Mouse (Mus musculus) mouse embryonic stem cell (cell line): ENCODE measurements at regions not wholly inside any gene's neighbourhood (a gene's known extent, or its start where the extent isn't known, plus 50 kb on each side); places are given as distances from the start of the nearest gene placed in this dataset.
"Not testable (repeated sequence)": the region's sequence is repeated elsewhere in the genome, so short reads cannot be mapped to it uniquely, and the experiment has no call there.

Experiments used
- in situ Hi-C, 2 experiments: fragments of 300-500 bp; cut with MboI; formaldehyde crosslinking; loops; 1 replicate in 1 of 2; 3 replicates in 1 of 2; pipeline ENCODE4 v1.14.3; 2019 to 2020; ENCODE audit warnings: low sequenced_read_pairs in 2 of 2, low pct_unique_long_range_greater_than_20kb in 1 of 2, mixed read lengths in 1 of 2; ENCODE audit not compliant: unreplicated experiment in 1 of 2

DNA sequence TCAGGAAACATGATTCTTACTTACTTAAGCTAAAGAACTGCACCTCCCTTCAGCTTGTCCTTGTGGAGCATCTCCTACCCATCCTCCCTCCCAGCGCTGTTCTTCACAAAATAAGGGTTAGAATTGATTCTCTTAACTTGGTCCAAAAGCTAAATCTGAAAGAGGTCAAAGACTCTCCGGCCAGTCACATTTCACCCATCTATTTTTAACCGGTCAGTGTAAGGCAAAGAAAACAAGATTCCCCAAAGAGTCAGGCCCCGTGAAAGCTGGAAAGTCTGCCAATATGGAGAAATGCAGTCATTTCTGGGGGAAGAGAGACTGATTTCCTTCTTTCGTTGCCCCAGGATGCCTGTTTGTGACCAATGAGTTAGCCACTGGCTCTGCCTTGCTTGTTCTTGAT lies 114.0 kb downstream of the Zfp36l1 start:
- in situ Hi-C loops: no loop called here

DNA sequence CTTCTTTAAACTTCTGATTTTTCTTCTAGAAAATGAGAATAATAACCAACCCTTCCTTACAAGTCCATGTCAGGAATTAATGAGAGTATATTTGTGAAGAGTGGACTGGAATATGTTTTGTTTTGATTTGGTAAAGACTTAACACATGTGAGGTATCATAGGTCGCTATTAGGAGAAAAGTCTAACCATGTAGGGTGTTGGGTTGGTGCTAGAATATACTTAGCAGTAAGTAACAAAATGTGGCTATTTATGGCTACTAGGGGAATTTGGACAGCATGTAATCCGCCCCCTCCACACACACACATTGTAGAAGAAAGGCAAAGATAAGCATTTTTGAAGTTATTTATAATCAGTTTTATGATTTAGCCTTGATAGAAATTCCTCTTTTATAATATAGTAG lies 114.5 kb downstream of the Zfp36l1 start:
- in situ Hi-C loops: no loop called here

DNA sequence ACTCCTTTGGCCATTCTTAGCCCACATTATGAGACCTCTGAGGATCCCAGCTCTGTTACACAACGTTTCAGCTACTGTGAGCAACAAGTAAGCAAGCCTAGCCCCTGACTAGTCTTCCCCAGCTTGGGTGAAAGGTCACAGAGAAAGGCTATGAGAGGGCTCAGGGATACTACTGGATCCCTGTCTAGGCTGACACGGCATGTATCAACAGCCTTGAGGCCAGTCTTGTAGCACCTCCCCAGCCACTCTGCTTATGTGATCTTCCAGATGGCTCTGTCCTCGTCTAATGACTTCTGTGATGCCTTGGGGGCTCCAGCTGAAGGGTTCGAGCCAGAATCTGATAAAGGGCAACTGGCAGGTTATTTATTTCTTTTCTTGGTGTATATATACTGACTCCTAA lies 115.6 kb downstream of the Zfp36l1 start:
- in situ Hi-C loops: no loop called here

DNA sequence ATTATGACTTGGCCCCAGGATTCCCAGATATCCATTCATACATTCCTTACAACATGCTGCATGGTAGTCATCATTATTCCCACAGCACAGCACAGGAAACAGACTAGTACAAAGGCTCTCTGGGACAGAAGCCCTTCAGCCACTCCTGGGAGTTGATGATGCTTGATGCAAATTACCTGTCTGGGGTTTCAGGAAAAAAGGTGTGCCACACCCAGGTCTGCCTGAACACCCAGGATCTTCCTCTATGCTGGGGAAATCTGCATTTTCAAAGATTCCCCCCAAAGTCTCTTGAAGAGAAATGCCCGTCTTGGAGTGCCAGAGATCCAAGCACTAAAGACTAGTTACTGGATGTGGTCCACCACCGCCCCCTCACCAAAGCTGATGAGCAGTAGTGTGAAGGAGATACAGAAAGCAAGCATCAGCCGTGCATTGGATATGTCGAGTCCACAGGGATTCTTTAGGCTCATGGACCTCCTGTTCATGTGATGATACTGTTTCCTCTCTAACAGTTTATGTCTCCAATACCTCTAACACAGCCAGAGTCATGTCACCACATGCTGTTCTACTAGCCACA lies 117.2 kb downstream of the Zfp36l1 start:
- in situ Hi-C loops: no loop called here

DNA sequence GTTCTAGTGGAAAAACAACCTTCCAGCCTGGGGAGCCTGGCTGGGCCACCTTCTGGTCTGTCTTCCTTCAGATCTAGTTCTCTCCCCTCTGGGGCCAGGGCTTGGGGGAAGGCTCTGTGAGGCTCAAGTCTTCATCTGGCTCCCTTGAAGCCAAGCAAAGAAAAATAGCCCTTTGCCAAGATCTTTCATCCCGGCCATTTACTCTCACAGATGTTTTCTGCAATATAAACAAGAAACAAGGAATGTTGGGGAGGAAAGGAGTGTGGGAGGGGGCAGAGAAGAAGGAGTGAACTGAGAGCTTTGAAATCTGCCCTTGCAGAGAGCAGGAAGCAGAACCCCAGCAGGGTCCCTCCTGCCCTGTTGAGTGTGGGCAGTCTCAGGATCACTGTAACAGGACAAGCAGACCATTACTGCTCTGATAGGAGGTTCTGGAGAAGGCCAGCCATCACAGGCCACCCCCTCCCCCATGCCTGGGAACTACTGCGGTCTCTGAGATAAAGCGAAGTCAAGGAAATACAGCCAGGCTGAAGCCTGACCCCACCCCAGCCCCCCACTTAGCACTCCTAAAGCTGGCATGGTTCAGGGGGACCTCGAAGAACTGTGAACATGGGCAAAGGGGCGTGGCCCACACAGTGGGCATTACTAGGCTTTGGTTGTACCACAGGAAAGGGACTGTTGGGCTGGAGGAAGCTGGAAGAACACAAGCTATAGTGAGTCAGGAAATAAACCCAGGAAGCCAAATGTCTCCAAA lies 118.8 kb downstream of the Zfp36l1 start:
- in situ Hi-C loops: no loop called here

DNA sequence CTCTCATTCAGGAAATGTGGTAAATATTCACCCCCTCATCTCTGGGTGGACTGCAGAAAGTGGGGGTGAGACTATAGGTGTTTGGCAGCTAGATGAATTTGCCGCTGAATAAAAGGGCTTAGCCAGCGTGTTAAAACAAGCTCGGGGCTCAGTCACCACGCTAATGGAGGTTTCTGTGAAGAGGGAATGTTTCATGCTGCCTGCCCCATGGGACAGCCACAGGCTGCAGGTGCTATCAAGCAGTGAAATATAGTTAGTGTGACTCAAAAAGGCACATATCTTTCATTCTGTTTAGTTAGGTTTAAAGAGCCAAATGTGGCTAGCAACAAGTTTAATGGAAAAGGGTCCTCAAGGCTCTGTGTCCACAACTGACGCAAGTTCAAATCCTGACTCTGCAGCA lies 121.5 kb downstream of the Zfp36l1 start:
- in situ Hi-C loops: no loop called here

DNA sequence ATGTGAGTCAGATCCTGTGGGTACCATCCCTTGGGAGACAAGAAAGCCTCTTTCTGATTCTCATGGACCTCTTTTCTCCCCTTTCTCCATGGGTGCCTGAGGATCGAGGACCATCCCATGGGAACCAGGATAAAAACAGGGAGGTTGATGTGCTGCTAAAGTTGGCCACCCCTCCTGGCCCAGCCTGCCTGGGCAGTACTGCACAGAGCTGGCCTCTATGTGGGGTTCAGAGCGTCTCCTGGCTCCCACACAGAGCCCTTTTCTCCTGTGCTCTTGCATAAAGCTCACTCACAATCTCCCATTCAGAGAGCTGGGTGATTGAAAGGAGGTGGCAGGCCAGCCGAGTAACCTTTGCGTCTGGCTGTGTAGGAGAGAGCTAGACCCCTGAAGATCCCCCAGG lies 122.1 kb downstream of the Zfp36l1 start:
- in situ Hi-C loops: no loop called here

DNA sequence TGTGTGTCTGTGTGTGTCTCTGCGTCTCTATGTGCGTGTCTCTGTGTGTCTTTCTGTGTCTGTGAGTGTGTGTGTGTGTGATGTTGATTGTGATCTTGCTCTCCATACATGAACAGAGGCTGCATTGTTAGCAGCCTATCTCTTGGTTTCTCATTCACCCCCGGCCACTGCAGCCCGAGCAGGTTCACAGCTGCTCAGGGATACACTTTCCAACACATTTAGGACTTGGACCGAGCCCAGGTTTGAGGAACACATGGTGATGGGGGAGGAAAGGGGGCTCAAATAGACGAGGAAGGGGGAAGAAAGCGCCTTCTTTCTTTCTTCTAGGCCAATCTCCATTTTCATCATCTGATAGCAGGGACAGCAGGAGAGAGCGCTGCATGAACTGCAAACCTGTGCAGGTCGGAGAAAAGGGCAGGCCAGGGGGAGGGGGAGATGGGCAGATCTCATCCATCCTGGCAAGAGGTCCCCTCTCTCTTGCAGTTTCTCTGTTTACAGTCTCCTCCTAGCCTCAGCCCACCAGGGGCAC lies 123.2 kb downstream of the Zfp36l1 start:
- in situ Hi-C loops: no loop called here

DNA sequence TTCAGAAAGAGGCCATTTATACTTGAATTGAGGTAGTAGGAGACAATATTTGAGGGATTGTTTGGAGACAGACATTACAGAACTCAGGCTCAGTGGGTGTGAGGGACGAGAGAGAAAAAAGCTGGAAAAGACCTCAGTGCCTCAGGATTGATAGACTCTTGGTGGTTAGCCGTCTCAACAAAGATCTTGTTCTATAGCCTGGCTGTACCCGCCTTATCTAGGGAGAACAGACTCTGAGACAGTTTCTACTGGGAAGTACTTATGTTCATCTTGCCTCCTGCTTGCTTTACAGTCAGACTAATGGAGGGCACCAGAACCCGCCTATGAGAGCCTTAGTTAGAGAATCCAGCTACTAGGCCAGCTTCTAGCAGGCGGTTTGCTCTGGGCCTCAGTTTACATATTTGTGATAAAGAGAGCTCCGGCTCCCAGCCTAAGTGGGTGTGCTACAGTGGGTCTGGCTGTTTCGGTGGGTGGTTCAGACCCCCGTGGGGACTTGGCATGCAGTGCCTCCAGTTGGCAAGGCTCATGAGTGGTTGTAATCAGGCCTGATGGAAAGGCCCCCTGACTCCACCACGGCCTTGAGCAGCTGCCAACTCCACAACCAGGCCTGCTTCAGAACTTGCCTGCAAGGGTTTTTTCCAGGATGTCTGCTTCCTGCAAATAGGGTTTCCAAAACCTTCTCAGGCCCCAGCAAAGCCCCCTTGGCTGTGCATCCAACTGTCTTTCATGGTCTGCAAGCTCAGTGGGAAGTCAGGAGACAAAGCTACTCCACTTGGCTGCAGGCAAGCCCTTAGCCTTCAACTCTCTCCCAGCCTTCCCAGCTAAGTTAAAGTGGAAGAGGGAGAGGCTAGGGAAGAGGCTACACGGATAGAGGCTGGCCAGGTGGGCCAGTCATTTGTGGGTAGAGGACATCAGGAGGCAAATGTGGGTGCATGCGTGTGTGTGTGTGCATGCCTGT lies 124.1 kb downstream of the Zfp36l1 start:
- in situ Hi-C loops: no loop called here

DNA sequence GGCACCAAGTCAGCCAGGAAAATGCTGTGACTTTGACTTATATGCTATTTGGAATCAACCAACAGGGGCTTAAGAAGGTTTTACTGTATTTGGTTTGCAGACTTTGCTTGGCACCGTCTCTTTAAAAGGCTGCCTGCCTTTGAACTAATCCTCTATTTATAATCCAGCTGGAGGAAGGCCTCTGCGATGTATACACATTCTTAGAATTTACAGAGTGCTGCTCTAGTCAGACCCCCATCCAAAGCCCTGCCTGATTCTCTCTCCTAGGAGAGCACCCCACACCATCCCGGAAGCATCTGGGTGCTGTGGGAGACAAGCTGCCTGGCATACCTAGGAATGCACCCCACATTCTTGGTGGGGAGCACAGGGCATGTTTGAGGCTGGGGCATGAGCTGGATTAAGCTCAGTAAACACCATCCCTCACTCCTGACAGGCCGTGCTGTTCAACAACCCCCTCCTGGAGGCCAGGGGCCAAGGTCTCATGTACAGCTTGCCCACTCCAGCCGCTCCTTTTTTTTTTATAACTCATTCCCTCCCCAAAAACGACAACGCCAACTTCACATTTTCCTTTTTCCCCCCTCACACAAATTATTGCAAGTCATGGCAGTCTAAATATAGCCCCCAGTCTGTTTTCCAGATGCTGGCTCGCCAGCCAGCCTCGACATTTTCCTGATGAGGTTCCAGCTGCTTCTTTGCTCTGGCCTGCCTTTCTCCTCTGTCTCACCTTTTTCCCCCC lies 126.4 kb downstream of the Zfp36l1 start:
- in situ Hi-C loops: no loop called here

DNA sequence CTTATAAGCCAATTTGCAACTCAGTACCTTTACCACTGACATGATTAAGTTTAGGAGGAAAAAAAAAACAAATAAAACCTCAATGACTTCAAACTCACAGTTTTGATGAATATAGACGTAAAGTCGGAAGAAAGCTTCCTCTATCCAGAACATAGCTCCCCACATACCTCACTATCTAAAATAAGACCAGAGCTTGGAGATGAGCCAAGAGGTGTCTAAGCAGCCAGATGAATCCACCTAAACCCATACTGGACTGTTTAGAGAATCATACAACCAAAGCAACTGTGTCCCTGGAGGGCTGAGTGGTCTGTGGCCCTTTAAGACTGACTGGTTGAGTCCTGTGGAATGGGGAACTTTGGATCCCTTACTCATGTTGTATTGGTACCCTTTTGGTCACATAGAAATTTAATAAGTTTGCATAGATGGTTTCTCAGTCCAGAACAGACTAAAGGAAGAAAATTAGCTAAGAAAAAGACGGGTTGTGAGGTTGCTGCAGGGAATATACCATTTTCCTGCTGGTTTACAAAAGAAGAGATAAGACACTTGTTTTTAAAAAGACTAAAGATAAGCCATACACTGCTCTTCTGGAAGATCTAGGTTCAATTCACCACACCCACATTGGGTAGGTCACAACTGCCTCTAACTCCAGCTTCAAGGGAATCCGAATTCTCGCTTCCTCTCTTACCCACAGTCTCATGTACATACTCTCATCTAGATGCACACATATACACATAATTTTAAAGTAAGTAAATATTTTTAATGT lies 127.6 kb downstream of the Zfp36l1 start:
- in situ Hi-C loops: no loop called here

DNA sequence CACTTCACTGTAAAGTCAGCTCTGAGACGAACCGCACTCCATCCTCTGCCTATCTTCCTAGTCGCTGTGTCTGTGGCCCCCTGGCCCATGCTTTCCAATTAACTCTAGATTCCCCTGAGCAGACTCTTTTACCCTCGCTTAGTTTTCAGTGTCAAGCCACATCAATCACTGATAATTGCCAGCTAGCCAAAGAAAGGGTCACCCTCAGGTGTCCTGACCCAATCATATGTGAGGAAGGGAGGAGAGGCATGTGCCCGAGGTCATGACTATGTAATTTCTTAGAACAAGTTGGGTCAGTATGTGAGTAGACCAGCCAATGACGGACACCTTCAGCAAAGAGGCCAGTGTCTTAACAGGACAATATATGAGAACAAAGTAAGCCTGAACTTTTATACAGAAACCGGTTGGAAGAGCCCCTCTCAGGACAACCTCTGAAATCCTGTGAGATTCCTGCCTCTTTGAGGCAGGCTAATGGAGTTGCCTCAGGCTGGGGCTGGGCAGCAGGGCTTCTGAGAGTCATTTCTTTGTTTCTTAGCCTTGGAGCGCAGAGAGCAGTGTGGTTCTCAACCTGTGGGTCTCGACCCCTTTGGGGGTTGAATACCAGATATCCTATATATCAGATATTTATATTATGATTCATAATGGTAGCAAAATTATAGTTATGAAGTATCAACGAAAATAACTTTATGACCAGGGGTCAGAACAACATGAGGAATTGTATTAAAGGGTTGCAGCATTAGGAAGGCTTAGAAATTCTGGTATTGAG lies 128.6 kb downstream of the Zfp36l1 start:
- in situ Hi-C loops: no loop called here

DNA sequence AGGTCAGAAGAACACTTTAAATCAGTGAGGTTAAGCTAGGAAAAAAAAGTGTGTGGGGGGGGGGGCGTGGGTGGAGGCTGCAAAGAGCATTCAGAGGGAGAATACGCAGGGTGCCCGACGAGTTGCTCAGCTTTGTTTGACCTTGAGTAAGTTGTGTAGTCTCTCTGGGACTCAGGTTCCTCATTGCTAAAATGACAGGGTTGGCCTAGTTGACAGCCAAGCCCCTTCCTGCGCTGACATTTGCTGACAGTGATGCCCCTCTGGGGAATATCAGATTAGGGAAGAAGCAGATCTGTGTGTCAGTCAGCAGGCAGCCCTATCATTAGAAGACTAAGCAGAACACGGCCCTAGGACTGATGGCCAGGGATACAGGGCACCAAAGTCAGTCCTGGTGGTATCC lies 129.6 kb downstream of the Zfp36l1 start:
- in situ Hi-C loops: no loop called here

DNA sequence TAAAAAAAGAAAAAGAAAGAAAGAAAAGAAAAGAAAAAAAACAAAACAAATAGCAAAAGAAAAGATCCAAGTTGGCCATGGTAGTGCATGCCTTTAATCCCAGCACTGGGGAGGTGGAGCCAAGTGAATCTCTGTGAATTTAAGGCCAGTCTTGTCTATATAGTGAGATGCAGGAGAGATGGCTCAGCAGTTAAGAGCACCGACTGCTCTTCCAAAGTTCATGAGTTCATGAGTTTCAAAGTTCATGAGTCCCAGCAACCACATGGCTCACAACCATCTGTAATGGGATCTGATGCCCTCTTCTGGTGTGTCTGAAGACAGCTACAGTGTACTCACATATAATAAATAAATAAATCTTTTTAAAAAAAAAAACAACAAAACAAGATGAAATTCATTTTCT lies 130.3 kb downstream of the Zfp36l1 start:
- in situ Hi-C loops: not testable (repeated sequence)

DNA sequence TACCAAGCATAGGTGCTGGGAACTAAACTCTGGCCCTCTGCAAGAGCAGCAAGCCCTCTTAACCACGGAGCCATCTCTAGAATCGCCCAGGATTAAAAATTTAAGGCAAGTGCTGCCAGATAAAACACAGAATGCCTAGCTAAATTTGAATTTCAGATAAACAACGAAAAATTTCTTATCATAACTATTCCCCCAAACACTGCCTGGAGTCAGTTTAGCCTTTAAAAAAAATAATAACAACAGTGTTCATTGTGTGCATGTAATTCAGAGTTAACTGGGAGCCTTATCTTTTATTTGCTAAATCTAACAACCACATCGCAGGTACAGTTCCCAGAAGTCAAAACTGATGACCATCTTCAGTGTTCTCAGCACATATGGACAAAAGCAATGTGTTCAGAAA lies 132.1 kb downstream of the Zfp36l1 start:
- in situ Hi-C loops: no loop called here

DNA sequence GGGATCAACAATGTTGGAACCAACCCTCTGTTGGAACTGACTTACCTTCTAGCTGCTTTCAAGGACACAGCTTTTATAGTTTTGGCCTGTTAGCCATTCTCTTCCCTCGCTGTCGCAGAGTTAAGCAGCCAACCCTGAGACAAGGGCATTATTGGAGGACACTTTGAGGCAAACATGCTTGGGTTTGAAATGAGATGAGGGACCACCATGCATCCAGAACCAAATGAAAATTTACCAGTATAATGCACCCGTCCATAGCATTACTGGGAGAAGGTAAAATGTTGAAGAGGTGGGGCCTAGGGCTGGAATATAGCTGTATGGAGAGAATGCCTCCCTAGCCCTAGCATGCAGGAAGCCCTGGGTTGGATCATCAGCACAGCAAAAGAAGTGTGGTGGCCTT lies 135.7 kb downstream of the Zfp36l1 start:
- in situ Hi-C loops: no loop called here

DNA sequence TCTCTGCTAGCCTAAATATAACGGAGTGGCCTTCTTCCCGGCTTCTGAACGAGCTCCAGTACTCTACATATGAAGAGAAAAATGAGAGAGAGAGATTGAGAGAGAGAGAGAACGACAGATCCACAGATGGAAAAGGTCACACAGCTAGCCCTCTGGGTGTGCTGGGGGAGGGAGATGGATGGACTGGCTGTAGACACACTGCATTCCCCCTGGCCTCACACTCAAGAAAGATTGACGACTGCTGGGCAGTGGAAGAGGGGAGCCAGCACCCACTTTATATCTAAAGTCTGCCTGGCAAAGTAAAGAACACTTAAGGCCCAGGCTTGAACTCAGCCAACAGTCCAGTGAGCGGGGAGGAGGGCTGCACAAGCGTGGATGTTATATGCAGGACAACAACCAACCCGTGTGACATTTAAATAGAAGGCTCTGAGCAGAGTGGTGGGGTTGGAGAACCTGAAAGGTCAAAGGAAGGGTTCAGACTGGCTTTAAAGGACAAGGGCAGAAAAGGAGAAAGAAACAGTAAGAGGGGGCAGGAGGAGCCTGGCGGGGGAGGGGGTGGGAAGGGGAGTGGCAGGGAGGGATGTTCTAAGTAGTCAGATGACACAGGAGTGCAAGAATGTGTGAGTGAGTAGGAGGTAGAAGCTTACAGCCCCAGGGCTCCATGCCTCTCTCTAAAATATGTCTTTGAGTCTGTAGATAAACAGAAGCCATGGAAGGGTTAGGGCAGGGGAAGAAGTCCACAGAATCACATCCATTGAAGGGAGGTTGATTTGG lies 137.2 kb downstream of the Zfp36l1 start:
- in situ Hi-C loops: no loop called here
